Mouse (Mus musculus) neural tube, embryonic 15.5 days (tissue): ENCODE data around the gene Gm28308. TPM values are rescaled to one million over a fixed set of nuclear protein-coding genes. Genes with fewer than 3 reads are reported as not detected.

Source experiments
- ATAC-seq: fragments of 200-750 bp; cut with Nextera tagmentation; 2 replicates; pipeline ENCODE4 v1.8.0; 2017; ENCODE audit warnings: mild to moderate bottlenecking, moderate TSS enrichment, moderate library complexity; ENCODE audit not compliant: low FRiP score
- H3K27ac ChIP-seq: fragments of 300-500 bp; sonication (generic); replicated peaks from 2 replicates; pipeline ENCODE4 v1.5.1; 2015; ENCODE audit warnings: mild to moderate bottlenecking, inconsistent platforms
- H3K27me3 ChIP-seq: fragments of 300-500 bp; sonication (generic); replicated peaks from 2 replicates; pipeline ENCODE4 v1.6.1; 2015; ENCODE audit warnings: inconsistent platforms
- H3K36me3 ChIP-seq: fragments of 300-500 bp; sonication (generic); 2 replicates; pipeline ENCODE4 v1.6.1; 2015; ENCODE audit warnings: inconsistent platforms
- H3K4me1 ChIP-seq: fragments of 300-500 bp; sonication (generic); 2 replicates; pipeline ENCODE4 v1.6.1; 2015; ENCODE audit warnings: inconsistent platforms
- H3K4me2 ChIP-seq: fragments of 300-500 bp; sonication (generic); 2 replicates; pipeline ENCODE4 v1.6.1; 2015; ENCODE audit warnings: inconsistent platforms, mild to moderate bottlenecking, moderate library complexity
- H3K4me3 ChIP-seq: fragments of 300-500 bp; sonication (generic); replicated peaks from 2 replicates; pipeline ENCODE4 v1.5.1; 2015; ENCODE audit warnings: mild to moderate bottlenecking, inconsistent platforms
- H3K9ac ChIP-seq: fragments of 300-500 bp; sonication (generic); replicated peaks from 2 replicates; pipeline ENCODE4 v1.6.1; 2015; ENCODE audit warnings: mild to moderate bottlenecking, inconsistent platforms
- H3K9me3 ChIP-seq: fragments of 300-500 bp; sonication (generic); replicated peaks from 2 replicates; pipeline ENCODE4 v1.6.1; 2016; ENCODE audit warnings: inconsistent platforms
- WGBS: fragments of 180-500 bp; shearing (Covaris S2); methylation state at CpG from one replicate; pipeline ENCODE4 v1.1.7; 2015; ENCODE audit warnings: mixed read lengths; 5-methylcytosine and 5-hydroxymethylcytosine counted together
- polyA plus RNA-seq: library from polyadenylated mRNA; unstranded; fragments of >200 nt; fragmentation: Nextera tagmentation; extraction: Ambion mirVana; gene quantifications from 2 replicates; pipeline ENCODE4 v1.2.1, GENCODE M21; 2015

The Gm28308 gene
- polyA plus RNA-seq, 1 experiment from 2014 or later: not detected

GRCm38 (mm10) chr6:52228475-52229465, 15.6 kb upstream of the Gm28308 start:
- Histone ChIP-seq H3K9ac (peak overlapping the region; percentile 64), H3K4me1 (peaks cover 28% of the 10 kb centered on the region; the same call in 1 of the 2 replicates), H3K27ac (peak overlapping the region; percentile 86), H3K9me3 (no peaks in the 10 kb centered on the region), H3K36me3 (no peaks in the 10 kb centered on the region), H3K27me3 (no peaks in the 10 kb centered on the region), H3K4me2 (peak overlapping the region; percentile 58), H3K4me3 (peak overlapping the region; percentile 44)
- no peak for ATAC-seq
- WGBS: under 1% methylated on average over 38 of the region's 38 CpGs

- Histone ChIP-seq H3K9me3 (no peaks in the 10 kb centered on the region), H3K27me3 (no peaks in the 10 kb centered on the region), H3K4me2 (peak overlapping the region; percentile 85), H3K27ac (peak overlapping the region; percentile 100), H3K4me1 (peaks cover 25% of the 10 kb centered on the region; the same call in 1 of the 2 replicates), H3K4me3 (peak overlapping the region; percentile 65), H3K36me3 (no peaks in the 10 kb centered on the region), H3K9ac (peak overlapping the region; percentile 84)
- ATAC-seq: no peak
- 11% methylated on average over 11 of the region's 11 CpGs for WGBS
These were observed 14.5 kb upstream of the Gm28308 start for GRCm38 (mm10) chr6:52227470-52228222.

- Histone ChIP-seq H3K4me3 (peak overlapping the region; percentile 65), H3K36me3 (no peaks in the 10 kb centered on the region), H3K4me1 (peaks cover 33% of the 10 kb centered on the region), H3K9me3 (no peaks in the 10 kb centered on the region), H3K27ac (peak overlapping the region; percentile 100), H3K4me2 (peak overlapping the region; percentile 85), H3K27me3 (no peaks in the 10 kb centered on the region), H3K9ac (peak overlapping the region; percentile 84)
- WGBS: 3% methylated on average over 26 of the region's 26 CpGs
- peak; percentile 14 for ATAC-seq
These were observed 13.6 kb upstream of the Gm28308 start for GRCm38 (mm10) chr6:52226569-52227257.

GRCm38 (mm10) chr6:52225612-52226568, 12.8 kb upstream of the Gm28308 start:
- peak overlapping the region; percentile 100 for H3K27ac ChIP-seq
- peak; percentile 79 for ATAC-seq
- H3K27me3 ChIP-seq: no peaks in the 10 kb centered on the region
- H3K9me3 ChIP-seq: no peaks in the 10 kb centered on the region
- H3K4me1 ChIP-seq: peaks cover 35% of the 10 kb centered on the region
- no peaks in the 10 kb centered on the region for H3K36me3 ChIP-seq
- WGBS: under 1% methylated on average over 69 of the region's 69 CpGs
- H3K4me2 ChIP-seq: peak overlapping the region; percentile 85
- H3K9ac ChIP-seq: peak overlapping the region; percentile 84
- H3K4me3 ChIP-seq: peak overlapping the region; percentile 65

DNA sequence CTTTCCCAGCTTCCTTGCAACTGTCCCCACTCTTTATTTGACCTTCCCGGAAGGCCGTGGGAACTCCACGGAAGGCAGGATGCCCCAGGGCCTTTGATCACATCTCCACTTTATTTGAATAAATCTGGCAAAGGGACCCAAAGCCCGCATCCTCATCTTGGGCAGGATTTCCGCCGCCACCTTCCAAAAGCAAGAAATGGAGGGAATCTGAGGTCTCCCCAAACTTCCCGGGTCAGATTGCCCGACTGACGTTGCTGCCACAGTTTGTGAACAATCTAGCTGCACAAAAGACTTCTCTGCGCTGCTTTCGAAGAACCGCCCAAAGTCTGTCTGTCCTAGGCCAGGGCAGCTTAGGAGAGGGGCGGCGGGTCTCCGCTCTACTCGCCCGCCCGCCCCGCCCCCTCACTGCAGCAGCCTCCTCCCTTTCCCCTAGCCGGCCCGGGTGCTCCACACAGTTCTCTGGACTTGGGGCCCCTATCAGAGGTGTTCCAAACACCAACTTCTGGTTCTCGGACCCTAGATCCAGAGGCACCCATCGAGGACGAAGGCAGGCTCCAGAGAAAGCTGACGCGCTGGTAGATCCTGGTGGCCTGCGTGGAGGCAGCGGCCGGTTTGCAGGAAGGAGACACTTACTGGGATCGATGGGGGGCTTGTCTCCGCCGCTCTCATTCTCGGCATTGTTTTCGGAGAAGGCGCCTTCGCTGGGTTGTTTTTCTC, 11.9 kb upstream of the Gm28308 start:
- H3K27ac ChIP-seq: peak overlapping the region; percentile 100
- peak overlapping the region; percentile 84 for H3K9ac ChIP-seq
- H3K27me3 ChIP-seq: no peaks in the 10 kb centered on the region
- peak overlapping the region; percentile 85 for H3K4me2 ChIP-seq
- H3K9me3 ChIP-seq: no peaks in the 10 kb centered on the region
- H3K4me3 ChIP-seq: peak overlapping the region; percentile 65
- WGBS: 2% methylated on average over 36 of the region's 36 CpGs
- ATAC-seq: no peak
- H3K36me3 ChIP-seq: no peaks in the 10 kb centered on the region
- peaks cover 41% of the 10 kb centered on the region for H3K4me1 ChIP-seq

DNA sequence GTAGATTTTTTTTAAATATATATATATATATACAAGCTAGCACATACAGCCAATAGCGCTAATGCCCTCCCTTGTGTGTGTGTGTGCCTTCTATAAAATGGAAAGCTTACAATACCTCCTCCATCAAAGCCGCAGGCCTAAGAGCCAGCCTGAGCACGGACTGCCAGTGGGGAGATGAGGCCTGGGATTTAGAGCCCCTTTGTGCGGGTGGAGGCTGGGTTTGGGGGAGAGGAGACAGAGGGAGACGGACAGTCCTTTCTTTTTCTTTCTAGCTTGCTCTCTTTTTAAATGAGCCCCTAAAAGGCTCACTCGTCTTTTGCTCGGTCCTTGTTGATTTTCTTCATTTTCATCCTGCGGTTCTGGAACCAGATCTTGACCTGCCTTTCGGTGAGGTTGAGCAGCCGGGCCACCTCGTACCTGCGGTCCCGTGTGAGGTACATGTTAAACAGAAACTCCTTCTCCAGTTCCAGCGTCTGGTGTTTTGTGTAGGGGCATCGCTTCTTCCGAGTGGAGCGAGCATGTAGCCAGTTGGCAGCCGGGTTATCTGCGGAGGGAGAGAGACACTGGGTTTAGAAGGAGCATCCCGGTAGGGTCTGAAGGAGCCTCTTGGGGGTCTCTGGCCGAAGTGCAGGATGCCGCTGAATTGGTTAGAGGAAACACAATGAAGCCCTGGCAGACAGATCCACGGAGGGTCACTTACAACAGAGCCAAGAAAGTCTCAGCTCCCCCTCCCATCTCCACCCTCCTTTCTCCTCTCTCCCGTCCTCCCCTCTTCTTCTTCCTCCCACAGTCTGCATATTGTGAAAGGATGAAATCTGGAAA, 11.0 kb upstream of the Gm28308 start:
- 3% methylated on average over 24 of the region's 24 CpGs for WGBS
- peak overlapping the region; percentile 100 for H3K27ac ChIP-seq
- peak overlapping the region; percentile 65 for H3K4me3 ChIP-seq

DNA sequence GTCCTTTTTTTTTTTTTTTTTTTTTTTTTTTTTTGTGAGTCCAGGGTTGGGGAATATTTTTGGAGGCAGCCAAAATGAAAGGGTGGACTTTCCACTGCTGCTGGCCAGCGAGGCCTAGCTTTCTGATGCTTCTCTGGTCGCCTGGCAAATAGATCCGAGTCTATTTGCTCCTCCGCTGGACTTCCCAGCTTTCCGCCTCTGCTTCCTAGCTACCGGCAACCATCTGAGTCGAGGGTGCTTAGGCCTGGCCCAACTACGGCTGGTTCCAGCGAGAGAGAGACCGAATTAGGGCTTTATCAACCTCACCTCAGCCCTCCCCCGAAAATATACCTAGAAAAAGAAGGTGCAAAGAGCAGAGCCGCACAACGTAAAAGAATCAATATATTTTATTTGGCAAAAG, 9.6 kb upstream of the Gm28308 start:
- WGBS: 12% methylated on average over 13 of the region's 13 CpGs

More for the DNA sequence above, 11.0 kb upstream of the Gm28308 start:
- Histone ChIP-seq H3K9me3 (no peaks in the 10 kb centered on the region), H3K4me2 (peak overlapping the region; percentile 85), H3K27me3 (no peaks in the 10 kb centered on the region), H3K9ac (peak overlapping the region; percentile 84), H3K36me3 (no peaks in the 10 kb centered on the region), H3K4me1 (peaks cover 48% of the 10 kb centered on the region)
- no peak for ATAC-seq

DNA sequence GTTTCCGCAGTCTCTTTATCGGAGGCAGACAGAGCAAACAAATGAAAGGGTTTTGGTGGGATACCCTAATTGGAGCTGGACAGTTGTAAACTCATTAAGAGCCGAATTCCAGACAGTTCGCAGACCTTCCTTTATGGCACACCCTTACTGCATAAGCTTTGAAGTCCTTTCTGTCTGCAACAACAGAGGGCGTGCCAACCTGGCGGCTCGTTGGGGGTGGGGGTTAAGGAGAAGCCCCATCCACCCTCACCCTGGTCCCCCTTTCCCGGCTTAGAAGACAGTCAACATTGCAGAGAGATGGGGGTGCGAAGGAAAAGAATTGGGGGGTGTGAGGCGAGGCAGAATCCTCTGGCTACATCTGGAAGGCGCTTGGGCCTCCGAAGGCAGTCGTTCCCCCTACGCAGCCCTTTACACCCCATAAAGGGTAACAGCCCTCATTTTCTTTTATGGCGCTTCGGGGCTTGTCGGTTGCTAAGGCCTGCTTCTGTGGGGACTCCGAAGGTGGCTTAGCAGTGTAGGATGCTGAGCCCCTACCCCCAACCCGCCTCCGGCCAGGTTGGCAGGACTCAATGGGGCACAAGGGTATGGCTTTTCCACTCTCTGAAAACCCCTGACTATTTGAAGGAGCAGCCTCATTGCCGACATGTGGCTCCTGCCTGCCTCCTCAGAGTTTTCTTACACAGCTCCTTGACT, 9.0 kb upstream of the Gm28308 start:
- no peak for ATAC-seq
- no peaks in the 10 kb centered on the region for H3K27me3 ChIP-seq
- peak overlapping the region; percentile 100 for H3K27ac ChIP-seq
- peak overlapping the region; percentile 84 for H3K9ac ChIP-seq
- 5% methylated on average over 21 of the region's 21 CpGs for WGBS
- H3K9me3 ChIP-seq: no peaks in the 10 kb centered on the region
- peak overlapping the region; percentile 65 for H3K4me3 ChIP-seq
- no peaks in the 10 kb centered on the region for H3K36me3 ChIP-seq
- peaks cover 52% of the 10 kb centered on the region for H3K4me1 ChIP-seq
- peak overlapping the region; percentile 85 for H3K4me2 ChIP-seq

More for the DNA sequence above, 9.6 kb upstream of the Gm28308 start:
- H3K27me3 ChIP-seq: no peaks in the 10 kb centered on the region
- no peak for ATAC-seq
- H3K27ac ChIP-seq: peak overlapping the region; percentile 100
- peak overlapping the region; percentile 85 for H3K4me2 ChIP-seq
- H3K9me3 ChIP-seq: no peaks in the 10 kb centered on the region
- peak overlapping the region; percentile 84 for H3K9ac ChIP-seq
- no peaks in the 10 kb centered on the region for H3K36me3 ChIP-seq
- peaks cover 56% of the 10 kb centered on the region for H3K4me1 ChIP-seq
- H3K4me3 ChIP-seq: peak overlapping the region; percentile 65

DNA sequence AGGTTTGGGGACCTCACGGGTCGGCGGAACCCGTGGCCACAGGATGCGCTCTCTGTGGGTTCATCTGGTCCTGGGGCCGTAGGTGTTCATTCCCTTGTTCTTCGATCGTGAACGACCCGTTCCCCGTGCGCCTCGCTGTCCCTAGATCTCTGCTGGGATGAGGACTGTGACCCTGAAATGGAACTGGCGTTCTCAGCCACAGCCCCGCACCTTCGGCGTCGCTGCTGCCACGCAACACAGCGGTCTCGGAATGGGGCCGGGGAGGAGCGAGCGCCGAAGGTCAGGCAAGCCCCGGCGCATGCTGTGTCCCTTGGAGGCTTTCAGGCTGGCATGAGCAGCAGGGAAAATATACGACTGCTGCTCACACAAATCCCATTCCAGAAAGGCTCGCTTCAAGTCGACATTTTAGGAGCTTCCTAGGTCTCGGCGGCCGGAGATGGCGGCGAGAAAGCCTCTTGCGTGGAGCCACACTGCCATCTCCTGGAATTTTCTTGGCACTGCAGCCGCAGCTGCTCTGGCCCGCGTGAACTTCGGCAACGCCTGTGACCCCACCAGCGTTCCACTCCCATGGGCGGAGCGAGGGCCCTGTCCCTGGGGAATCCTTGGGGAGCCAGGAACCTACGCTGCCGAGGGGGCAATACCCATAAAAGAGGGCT, 8.3 kb upstream of the Gm28308 start, which contains the start of gene Hoxa7:
Hoxa7 (minus strand) TSS at position 518 of the 656 bp plus-strand sequence.
- H3K27me3 ChIP-seq: no peaks in the 10 kb centered on the region
- peak within 1 kb of the TSS; percentile 65 for H3K4me3 ChIP-seq
- H3K27ac ChIP-seq: peak within 1 kb of the TSS; percentile 100
- H3K4me1 ChIP-seq: peaks cover 50% of the 10 kb centered on the region
- peak; percentile 34 for ATAC-seq
- H3K9ac ChIP-seq: peak within 1 kb of the TSS; percentile 84
- peak within 1 kb of the TSS; percentile 85 for H3K4me2 ChIP-seq
- WGBS: under 1% methylated on average over 46 of the region's 46 CpGs
- no peaks in the 10 kb centered on the region for H3K9me3 ChIP-seq
- H3K36me3 ChIP-seq: no peaks in the 10 kb centered on the region
